Mouse (Mus musculus): ENCODE measurements around the gene Nutm1. TPM values are rescaled to one million over a fixed set of nuclear protein-coding genes. Genes with fewer than 3 reads are reported as not detected.

Gene Nutm1
- polyA plus RNA-seq, 1 experiment from 2014 or later = not detected

DNA sequence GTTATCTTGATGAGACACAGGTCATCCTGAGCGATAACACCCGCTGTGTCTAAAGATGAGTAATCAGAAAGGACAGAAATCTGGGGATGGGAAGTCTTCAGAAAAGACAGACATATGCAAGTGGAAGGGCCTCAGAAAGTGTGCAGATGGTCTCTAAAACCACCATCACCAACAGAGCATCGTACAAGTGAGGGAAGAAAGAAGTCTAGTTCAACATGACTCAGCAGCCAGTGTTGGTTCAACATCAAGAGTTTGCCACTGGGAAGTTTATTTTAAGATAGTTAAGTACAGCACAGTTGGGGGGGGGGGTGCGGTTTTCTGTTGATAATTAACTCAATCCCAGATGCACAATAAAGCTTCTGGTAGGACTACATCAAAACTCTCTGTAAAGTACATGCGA lies 38.2 kb downstream of the Nutm1 start:
- H3K4me2 ChIP-seq (ENCODE audit: low read length) = no peak overlapping the region
- H3K36me3 ChIP-seq (ENCODE audit: control insufficient read depth, insufficient read depth, low read length) = no peaks in the 10 kb centered on the region
- H3K9me3 ChIP-seq (replicated peaks; ENCODE audit: control insufficient read depth, low read length, poor library complexity, severe bottlenecking) = no peaks in the 10 kb centered on the region
- no peaks in the 10 kb centered on the region for H3K27me3 ChIP-seq (ENCODE audit: control insufficient read depth, insufficient read depth, low read depth, low read length)
- 95% methylated on average over 5 of the region's 5 CpGs for WGBS
- ATAC-seq = no peak
- no peak overlapping the region for H3K9ac ChIP-seq (ENCODE audit: low read depth, low read length)
- no peak overlapping the region for H3K27ac ChIP-seq (ENCODE audit: low read length)
- H3K4me1 ChIP-seq (ENCODE audit: control insufficient read depth, insufficient read depth, low read length) = no peaks in the 10 kb centered on the region
- H3K4me3 ChIP-seq (ENCODE audit: low read depth, low read length) = no peak overlapping the region

DNA sequence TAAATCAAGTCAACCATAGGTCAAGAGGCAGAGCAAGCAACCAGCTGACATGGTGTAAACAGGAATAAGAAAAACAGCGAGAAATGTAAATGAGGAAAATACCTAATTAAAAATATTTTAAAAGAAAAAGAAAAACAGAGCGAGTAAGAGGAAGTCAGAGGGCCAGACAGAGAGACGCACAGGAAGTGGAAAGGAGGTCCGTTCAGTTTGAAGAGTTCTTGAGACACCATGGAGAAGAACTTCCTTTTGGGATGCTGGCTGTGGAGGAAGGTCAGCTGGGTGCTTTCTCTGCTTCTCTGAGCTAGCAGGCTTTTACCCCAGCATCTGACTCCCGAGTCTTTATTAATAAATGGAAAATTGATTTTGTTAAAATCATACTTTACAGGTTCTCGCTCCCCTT lies 41.5 kb downstream of the Nutm1 start:
- Histone ChIP-seq H3K4me3 (ENCODE audit: low read depth, low read length) (no peak overlapping the region), H3K36me3 (ENCODE audit: control insufficient read depth, insufficient read depth, low read length) (no peaks in the 10 kb centered on the region), H3K4me1 (ENCODE audit: control insufficient read depth, insufficient read depth, low read length) (no peaks in the 10 kb centered on the region), H3K27ac (ENCODE audit: low read length) (no peak overlapping the region), H3K9ac (ENCODE audit: low read depth, low read length) (no peak overlapping the region), H3K4me2 (ENCODE audit: low read length) (no peak overlapping the region), H3K27me3 (ENCODE audit: control insufficient read depth, insufficient read depth, low read depth, low read length) (no peaks in the 10 kb centered on the region), H3K9me3 (replicated peaks; ENCODE audit: control insufficient read depth, low read length, poor library complexity, severe bottlenecking) (no peaks in the 10 kb centered on the region)
- ATAC-seq = no peak
- WGBS = 84% methylated on average over 6 of the region's 6 CpGs

DNA sequence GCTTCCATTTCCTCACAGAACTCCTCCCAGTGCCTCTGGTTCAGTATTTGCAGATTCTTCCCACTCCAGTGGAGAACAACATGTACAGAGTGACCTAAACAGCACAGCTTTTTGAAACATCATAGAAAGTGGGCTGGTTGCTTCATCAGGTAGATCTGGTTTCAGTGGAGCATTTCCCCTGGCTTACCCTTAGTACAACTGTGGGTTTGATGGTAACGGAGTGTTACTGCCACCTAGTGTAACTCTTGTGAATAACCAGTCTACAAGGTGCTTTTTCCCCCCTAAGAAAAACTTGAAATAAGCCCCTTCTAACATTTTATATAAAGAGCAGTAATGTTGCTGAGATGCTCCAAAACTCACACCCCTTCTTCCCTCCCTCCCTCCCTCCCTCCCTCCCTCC lies 43.1 kb downstream of the Nutm1 start:
- peak; percentile 67 for ATAC-seq
- H3K4me3 ChIP-seq (ENCODE audit: low read depth, low read length) = no peak overlapping the region
- no peaks in the 10 kb centered on the region for H3K36me3 ChIP-seq (ENCODE audit: control insufficient read depth, insufficient read depth, low read length)
- no peak overlapping the region for H3K4me2 ChIP-seq (ENCODE audit: low read length)
- H3K4me1 ChIP-seq (ENCODE audit: control insufficient read depth, insufficient read depth, low read length) = no peaks in the 10 kb centered on the region
- 13% methylated on average over 1 of the region's 1 CpGs for WGBS
- H3K27ac ChIP-seq (ENCODE audit: low read length) = no peak overlapping the region
- H3K27me3 ChIP-seq (ENCODE audit: control insufficient read depth, insufficient read depth, low read depth, low read length) = no peaks in the 10 kb centered on the region
- H3K9ac ChIP-seq (ENCODE audit: low read depth, low read length) = no peak overlapping the region
- no peaks in the 10 kb centered on the region for H3K9me3 ChIP-seq (replicated peaks; ENCODE audit: control insufficient read depth, low read length, poor library complexity, severe bottlenecking)

- ATAC-seq = 0 out of 2 replicates have a peak, but pooled peaks have one; percentile 71
- 86% methylated on average over 2 of the region's 2 CpGs for WGBS
Observed at GRCm38 (mm10) chr2:112210699-112211098, 48.4 kb downstream of the Nutm1 start.

DNA sequence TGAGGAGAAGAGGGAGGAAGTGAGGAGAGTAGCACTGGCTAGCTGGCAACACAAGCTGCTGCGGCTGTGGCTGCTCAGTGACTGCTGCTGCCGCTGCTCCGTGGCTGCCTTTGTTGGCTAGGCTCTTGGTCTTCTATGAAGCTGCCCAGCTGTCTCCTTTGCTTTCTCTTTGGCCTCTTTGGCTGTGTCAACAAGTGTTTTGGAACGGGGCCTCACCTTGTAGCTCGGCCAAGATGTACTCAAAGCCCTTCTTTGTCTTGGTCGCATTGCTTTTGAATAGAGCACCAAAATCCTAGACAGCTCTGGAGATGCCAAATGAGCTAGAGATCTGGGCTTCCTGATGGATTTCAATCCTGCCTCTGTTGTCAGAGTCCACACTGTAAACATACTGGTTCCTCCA lies 48.9 kb downstream of the Nutm1 start:
- WGBS = 55% methylated on average over 6 of the region's 6 CpGs
- Histone ChIP-seq H3K36me3 (ENCODE audit: control insufficient read depth, insufficient read depth, low read length) (no peaks in the 10 kb centered on the region), H3K4me1 (ENCODE audit: control insufficient read depth, insufficient read depth, low read length) (no peaks in the 10 kb centered on the region), H3K4me2 (ENCODE audit: low read length) (no peak overlapping the region), H3K27me3 (ENCODE audit: control insufficient read depth, insufficient read depth, low read depth, low read length) (no peaks in the 10 kb centered on the region), H3K9me3 (replicated peaks; ENCODE audit: control insufficient read depth, low read length, poor library complexity, severe bottlenecking) (no peaks in the 10 kb centered on the region), H3K4me3 (ENCODE audit: low read depth, low read length) (no peak overlapping the region), H3K27ac (ENCODE audit: low read length) (no peak overlapping the region), H3K9ac (ENCODE audit: low read depth, low read length) (no peak overlapping the region)
- peak; percentile 93 for ATAC-seq

More at GRCm38 (mm10) chr2:112210699-112211098, 48.4 kb downstream of the Nutm1 start:
- H3K4me3 ChIP-seq (ENCODE audit: low read depth, low read length) = no peak overlapping the region
- H3K27me3 ChIP-seq (ENCODE audit: control insufficient read depth, insufficient read depth, low read depth, low read length) = no peaks in the 10 kb centered on the region
- H3K9me3 ChIP-seq (replicated peaks; ENCODE audit: control insufficient read depth, low read length, poor library complexity, severe bottlenecking) = no peaks in the 10 kb centered on the region
- no peak overlapping the region for H3K4me2 ChIP-seq (ENCODE audit: low read length)
- no peak overlapping the region for H3K27ac ChIP-seq (ENCODE audit: low read length)
- H3K9ac ChIP-seq (ENCODE audit: low read depth, low read length) = no peak overlapping the region
- H3K36me3 ChIP-seq (ENCODE audit: control insufficient read depth, insufficient read depth, low read length) = no peaks in the 10 kb centered on the region
- no peaks in the 10 kb centered on the region for H3K4me1 ChIP-seq (ENCODE audit: control insufficient read depth, insufficient read depth, low read length)

GRCm38 (mm10) chr2:112203056-112203455 lies 56.0 kb downstream of the Nutm1 start:
- Histone ChIP-seq H3K4me2 (ENCODE audit: low read length) (no peak overlapping the region), H3K27ac (ENCODE audit: low read length) (no peak overlapping the region), H3K9ac (ENCODE audit: low read depth, low read length) (no peak overlapping the region), H3K4me1 (ENCODE audit: control insufficient read depth, insufficient read depth, low read length) (no peaks in the 10 kb centered on the region), H3K4me3 (ENCODE audit: low read depth, low read length) (no peak overlapping the region), H3K27me3 (ENCODE audit: control insufficient read depth, insufficient read depth, low read depth, low read length) (no peaks in the 10 kb centered on the region), H3K36me3 (ENCODE audit: control insufficient read depth, insufficient read depth, low read length) (no peaks in the 10 kb centered on the region), H3K9me3 (replicated peaks; ENCODE audit: control insufficient read depth, low read length, poor library complexity, severe bottlenecking) (no peaks in the 10 kb centered on the region)
- no peak for ATAC-seq
- 71% methylated on average over 6 of the region's 6 CpGs for WGBS

Other genes starting within 250 kb of the Nutm1 start
- gene Olfr1310, start 246.6 kb downstream of the Nutm1 start, polyA plus RNA-seq (2015; fragmentation: Nextera tagmentation; extraction: Ambion mirVana) = not detected in 2 replicates
- not detected in 2 replicates for gene Olfr1311, start 234.9 kb downstream of the Nutm1 start, polyA plus RNA-seq (2015; fragmentation: Nextera tagmentation; extraction: Ambion mirVana)
- not detected in 2 replicates for gene Olfr1312, start 209.1 kb downstream of the Nutm1 start, polyA plus RNA-seq (2015; fragmentation: Nextera tagmentation; extraction: Ambion mirVana)
- gene Olfr1313, start 181.4 kb downstream of the Nutm1 start, polyA plus RNA-seq (2015; fragmentation: Nextera tagmentation; extraction: Ambion mirVana) = not detected in 2 replicates
- not detected in 2 replicates for gene Olfr1314, start 162.5 kb downstream of the Nutm1 start, polyA plus RNA-seq (2015; fragmentation: Nextera tagmentation; extraction: Ambion mirVana)
- gene Olfr1315-ps1, start 143.9 kb downstream of the Nutm1 start, polyA plus RNA-seq (2015; fragmentation: Nextera tagmentation; extraction: Ambion mirVana) = not detected in 2 replicates
- not detected in 2 replicates for gene Olfr1316, start 124.3 kb downstream of the Nutm1 start, polyA plus RNA-seq (2015; fragmentation: Nextera tagmentation; extraction: Ambion mirVana)
- not detected in 2 replicates for gene Olfr1317, start 119.0 kb downstream of the Nutm1 start, polyA plus RNA-seq (2015; fragmentation: Nextera tagmentation; extraction: Ambion mirVana)
- gene Olfr1318, start 105.1 kb downstream of the Nutm1 start, polyA plus RNA-seq (2015; fragmentation: Nextera tagmentation; extraction: Ambion mirVana) = 0.08 TPM in 1 of 2 replicates, not detected in the other
- gene Lpcat4, start 19.8 kb downstream of the Nutm1 start, polyA plus RNA-seq (2015; fragmentation: Nextera tagmentation; extraction: Ambion mirVana) = 22.6 and 24.5 TPM in 2 replicates
- gene Nop10, start 2.6 kb upstream of the Nutm1 start, polyA plus RNA-seq (2015; fragmentation: Nextera tagmentation; extraction: Ambion mirVana) = 153 and 155 TPM in 2 replicates
- gene Slc12a6, start 6.5 kb upstream of the Nutm1 start, polyA plus RNA-seq (2015; fragmentation: Nextera tagmentation; extraction: Ambion mirVana) = 19.2 and 20.8 TPM in 2 replicates
- gene Gm21985, start 7.0 kb upstream of the Nutm1 start, polyA plus RNA-seq (2015; fragmentation: Nextera tagmentation; extraction: Ambion mirVana) = 0.08 TPM in 1 of 2 replicates, not detected in the other
- 179 and 195 TPM in 2 replicates for gene Emc4, start 108.7 kb upstream of the Nutm1 start, polyA plus RNA-seq (2015; fragmentation: Nextera tagmentation; extraction: Ambion mirVana)
- 30.7 and 32.0 TPM in 2 replicates for gene Katnbl1, start 119.9 kb upstream of the Nutm1 start, polyA plus RNA-seq (2015; fragmentation: Nextera tagmentation; extraction: Ambion mirVana)
- 22.2 and 23.3 TPM in 2 replicates for gene Emc7, start 195.7 kb upstream of the Nutm1 start, polyA plus RNA-seq (2015; fragmentation: Nextera tagmentation; extraction: Ambion mirVana)
- 1.4 and 1.5 TPM in 2 replicates for gene Chrm5, start 221.5 kb upstream of the Nutm1 start, polyA plus RNA-seq (2015; fragmentation: Nextera tagmentation; extraction: Ambion mirVana)
- gene Aven, start 233.7 kb upstream of the Nutm1 start, polyA plus RNA-seq (2015; fragmentation: Nextera tagmentation; extraction: Ambion mirVana) = 2.6 and 2.7 TPM in 2 replicates